Mouse (Mus musculus) limb, embryonic 14.5 days (tissue): ENCODE results near the gene Llcfc1. TPM values are rescaled to one million over a fixed set of nuclear protein-coding genes. Genes with fewer than 3 reads are reported as not detected.

Experiments
- ATAC-seq: fragments of 200-750 bp; cut with Nextera tagmentation; 2 replicates; pipeline ENCODE4 v1.8.0; 2017; ENCODE audit warnings: low read depth, moderate number of reproducible peaks, moderate TSS enrichment; ENCODE audit not compliant: low FRiP score
- DNase-seq: peaks from one replicate; pipeline ENCODE4 v3.0.0-alpha.2; 2015; ENCODE audit warnings: low spot score
- H3K27ac ChIP-seq: fragments of 300-500 bp; sonication (generic); replicated peaks from 2 replicates; pipeline ENCODE4 v1.5.1; 2014; ENCODE audit warnings: low read depth, mild to moderate bottlenecking, low read length, moderate library complexity, mixed read lengths
- H3K27me3 ChIP-seq: fragments of 300-500 bp; sonication (generic); 2 replicates; pipeline ENCODE4 v1.6.1; 2014; ENCODE audit warnings: low read length, mixed read lengths; ENCODE audit not compliant: control insufficient read depth, insufficient read depth
- H3K36me3 ChIP-seq: fragments of 300-500 bp; sonication (generic); 2 replicates; pipeline ENCODE4 v1.6.1; 2014; ENCODE audit warnings: mild to moderate bottlenecking, low read length, moderate library complexity, mixed read lengths; ENCODE audit not compliant: control insufficient read depth, insufficient read depth
- H3K4me1 ChIP-seq: fragments of 300-500 bp; sonication (generic); 2 replicates; pipeline ENCODE4 v1.6.1; 2014; ENCODE audit warnings: antibody characterized with exemption, low read length, mixed read lengths; ENCODE audit not compliant: control insufficient read depth, insufficient read depth
- H3K4me2 ChIP-seq: fragments of 300-500 bp; sonication (generic); replicated peaks from 2 replicates; pipeline ENCODE4 v1.6.1; 2014; ENCODE audit warnings: low read depth, mild to moderate bottlenecking, low read length, moderate library complexity; ENCODE audit not compliant: severe bottlenecking
- H3K4me3 ChIP-seq: fragments of 300-500 bp; sonication (generic); replicated peaks from 2 replicates; pipeline ENCODE4 v1.5.1; 2014; ENCODE audit warnings: low read length
- H3K9ac ChIP-seq: fragments of 300-500 bp; sonication (generic); 2 replicates; pipeline ENCODE4 v1.6.1; 2014; ENCODE audit warnings: mild to moderate bottlenecking, low read depth, low read length, moderate library complexity; ENCODE audit not compliant: severe bottlenecking
- H3K9me3 ChIP-seq: fragments of 300-500 bp; sonication (generic); 2 replicates; pipeline ENCODE4 v1.6.1; 2016; ENCODE audit warnings: low read length; ENCODE audit not compliant: control insufficient read depth
- POLR2A ChIP-seq: fragments of 200-500 bp; IDR thresholded peaks from 2 replicates; pipeline ENCODE4 v1.8.0; 2012; ENCODE audit warnings: inconsistent platforms, mild to moderate bottlenecking, moderate library complexity, borderline replicate concordance; ENCODE audit not compliant: insufficient read depth, insufficient read length; ENCODE audit errors: extremely low read depth
- WGBS: fragments of 180-500 bp; shearing (Covaris S2); extraction: QIAGEN DNeasy Blood & Tissue Kit; methylation state at CpG from one replicate; pipeline ENCODE4 v1.1.7; 2014; 5-methylcytosine and 5-hydroxymethylcytosine counted together
- polyA plus RNA-seq, 2 experiments: library from polyadenylated mRNA; depleted of rRNA in 1 of 2; stranded (reverse) in 1 of 2; unstranded in 1 of 2; fragments of >200 nt; fragmentation: Nextera tagmentation in 1 of 2; extraction: Ambion mirVana in 1 of 2; gene quantifications; 2 replicates each; pipeline versions ENCODE4 v1.2.1 to v1.2.3; 2012 to 2014

Gene Llcfc1
- polyA plus RNA-seq (2012; rRNA removed) (not detected in 2 replicates), polyA plus RNA-seq (2014; fragmentation: Nextera tagmentation; extraction: Ambion mirVana) (not detected in 2 replicates)

GRCm38 (mm10) chr6:41684131-41684530 is at the start of gene Llcfc1:
Llcfc1 (plus strand) TSS chr6:41684431.
- no peak within 1 kb of the TSS for H3K4me3 ChIP-seq
- no peaks in the 10 kb centered on the region for H3K36me3 ChIP-seq
- no peaks in the 10 kb centered on the region for H3K9me3 ChIP-seq
- no peak within 1 kb of the TSS for H3K4me2 ChIP-seq
- no peaks in the 10 kb centered on the region for H3K27me3 ChIP-seq
- 85% methylated on average over 2 of the region's 2 CpGs for WGBS
- H3K27ac ChIP-seq = no peak within 1 kb of the TSS
- ATAC-seq = no peak
- H3K4me1 ChIP-seq = no peaks in the 10 kb centered on the region
- TF ChIP-seq POLR2A = no peak
- DNase-seq = no peak
- no peak within 1 kb of the TSS for H3K9ac ChIP-seq

DNA sequence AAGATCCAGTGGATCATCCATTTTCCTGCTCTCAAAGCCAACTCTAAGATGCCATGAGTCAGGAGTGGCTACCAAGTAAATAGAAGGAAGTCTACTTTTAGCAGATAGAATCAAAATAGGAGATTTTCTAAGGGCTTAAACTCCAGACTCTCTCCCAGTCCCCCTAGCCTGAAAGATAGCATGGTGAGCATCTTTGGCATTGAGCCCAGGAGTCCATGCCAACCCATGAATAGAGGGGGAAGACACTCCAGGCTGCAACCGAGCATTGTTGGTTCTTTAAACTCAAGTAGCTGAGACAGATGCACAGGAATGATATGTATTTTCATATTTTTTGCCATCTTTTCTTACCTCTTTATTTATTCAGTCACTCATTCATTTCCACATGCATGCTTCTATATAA is 49.0 kb upstream of the Llcfc1 start:
- no peaks in the 10 kb centered on the region for H3K36me3 ChIP-seq
- TF ChIP-seq POLR2A = no peak
- H3K4me1 ChIP-seq = no peaks in the 10 kb centered on the region
- H3K4me3 ChIP-seq = no peak overlapping the region
- DNase-seq (no peak), ATAC-seq (no peak)
- no peak overlapping the region for H3K27ac ChIP-seq
- no peaks in the 10 kb centered on the region for H3K27me3 ChIP-seq
- H3K9ac ChIP-seq = no peak overlapping the region
- H3K4me2 ChIP-seq = no peak overlapping the region
- WGBS = 76% methylated on average over 1 of the region's 1 CpGs
- H3K9me3 ChIP-seq = no peaks in the 10 kb centered on the region

- no peaks in the 10 kb centered on the region for H3K9me3 ChIP-seq
- no peak for TF ChIP-seq POLR2A
- no peaks in the 10 kb centered on the region for H3K36me3 ChIP-seq
- no peaks in the 10 kb centered on the region for H3K4me1 ChIP-seq
- DNase-seq (no peak), ATAC-seq (no peak)
- no peak within 1 kb of the TSS for H3K9ac ChIP-seq
- no peak within 1 kb of the TSS for H3K4me2 ChIP-seq
- no peak within 1 kb of the TSS for H3K4me3 ChIP-seq
- H3K27ac ChIP-seq = no peak within 1 kb of the TSS
- WGBS = 20% methylated on average over 5 of the region's 5 CpGs
- H3K27me3 ChIP-seq = no peaks in the 10 kb centered on the region
Measured at GRCm38 (mm10) chr6:41636178-41636577, 48.1 kb upstream of the Llcfc1 start, which contains the start of gene Trpv6. Trpv6 (minus strand) TSS chr6:41636405.

- DNase-seq (no peak), ATAC-seq (no peak)
- no peaks in the 10 kb centered on the region for H3K36me3 ChIP-seq
- no peaks in the 10 kb centered on the region for H3K4me1 ChIP-seq
- 21% methylated on average over 1 of the region's 1 CpGs for WGBS
- H3K9ac ChIP-seq = no peak overlapping the region
- H3K27ac ChIP-seq = no peak overlapping the region
- no peaks in the 10 kb centered on the region for H3K9me3 ChIP-seq
- no peak overlapping the region for H3K4me2 ChIP-seq
- no peak for TF ChIP-seq POLR2A
- H3K27me3 ChIP-seq = no peaks in the 10 kb centered on the region
- no peak overlapping the region for H3K4me3 ChIP-seq
Measured at GRCm38 (mm10) chr6:41637393-41637792, 46.8 kb upstream of the Llcfc1 start.

DNA sequence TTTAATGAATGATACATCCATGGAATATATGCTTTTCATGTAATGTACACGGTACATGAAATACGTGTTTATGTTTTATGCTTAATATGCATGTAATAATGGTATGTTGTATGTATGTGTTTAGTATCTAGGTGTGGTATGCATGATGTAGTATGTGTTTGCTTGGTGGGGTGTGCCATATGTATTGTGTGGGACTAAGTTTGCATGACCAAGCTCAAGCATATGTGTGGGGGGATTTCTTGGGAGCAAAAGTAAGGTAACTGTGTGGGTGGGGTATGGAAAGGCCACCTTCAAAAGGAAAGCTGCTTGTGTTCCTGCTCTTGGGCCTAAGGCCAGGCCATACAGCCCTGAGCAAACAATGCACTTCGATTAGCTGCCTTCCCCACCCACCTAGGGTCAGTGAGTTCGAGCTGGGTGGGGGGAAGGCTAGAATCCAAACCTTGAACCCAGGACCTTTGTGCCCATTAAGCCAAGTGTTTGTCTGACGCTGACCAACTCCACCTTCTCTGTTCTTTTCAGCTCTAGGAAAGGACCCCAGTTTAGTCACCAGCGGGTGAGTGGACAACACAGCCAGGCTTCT is 46.2 kb upstream of the Llcfc1 start:
- H3K4me2 ChIP-seq = no peak overlapping the region
- H3K9me3 ChIP-seq = no peaks in the 10 kb centered on the region
- H3K9ac ChIP-seq = no peak overlapping the region
- H3K4me3 ChIP-seq = no peak overlapping the region
- no peaks in the 10 kb centered on the region for H3K27me3 ChIP-seq
- TF ChIP-seq POLR2A = no peak
- H3K4me1 ChIP-seq = no peaks in the 10 kb centered on the region
- no peak for ATAC-seq
- DNase-seq = no peak
- no peaks in the 10 kb centered on the region for H3K36me3 ChIP-seq
- no peak overlapping the region for H3K27ac ChIP-seq
- WGBS = 75% methylated on average over 6 of the region's 6 CpGs
